ENCODE assay signal across 36 mouse cellular contexts in genomic region chr3:102724798-102725459, GRCm38 (mm10). TPM values are rescaled to one million over a fixed set of nuclear protein-coding genes. Genes with fewer than 3 reads are reported as not detected.
DNase-seq lines count a peak whose midpoint lies in the region; ATAC-seq and TF ChIP-seq lines count a peak whose summit lies in the region.
"Had no signal": no experiment of that assay in that cellular context is flagged by ENCODE, and none has a peak within 500 bp of the region (broad histone marks: within the 10 kb centered on the region; RNA-seq: fewer than 3 reads in every experiment).

No protein-coding gene starts in this region.

- peak; percentile 84 for TF ChIP-seq EP300 in CH12.LX (IDR thresholded peaks at IDR 0.05; ENCODE audit: low read length)

- no peaks in the 10 kb centered on the region for H3K4me1 ChIP-seq in midbrain, embryonic 11.5 days (ENCODE audit: control insufficient read depth, insufficient read depth, low read length)
- H3K4me1 ChIP-seq in midbrain, postnatal 0 days (ENCODE audit: insufficient read depth, low read length) = 0 out of 2 replicates have a peak, but pooled peaks cover 3% of the 10 kb centered on the region
- peaks cover 17 to 33% of the 10 kb centered on the region in 2 experiments for H3K4me1 ChIP-seq in CH12.LX (ENCODE audit: control insufficient read depth in 1 of 2, insufficient read depth in 2 of 2)
- H3K4me1 ChIP-seq: embryonic facial prominence, embryonic 15.5 days; forebrain, embryonic 12.5 days; liver, embryonic 15.5 days had no signal

- peak; percentile 62 for DNase-seq in midbrain, embryonic 11.5 days (ENCODE audit: low spot score, missing footprints)
- no peak for DNase-seq in midbrain, postnatal 0 days (ENCODE audit: low spot score)
- peak; percentile 57 for DNase-seq in CH12.LX (ENCODE audit: extremely low read depth)
- peak; percentile 15 for DNase-seq in naive thymus-derived CD4-positive, alpha-beta T cell, adult 2 months (ENCODE audit: low read depth)
- no peak for DNase-seq in adrenal gland, postnatal 36 days
- DNase-seq in natural killer cell, adult 2 months (ENCODE audit: low spot score in 2 of 2) = no peak
- DNase-seq: adrenal gland, adult 8-10 months; cerebellum, adult 11-12 months; cerebellum, postnatal 10 days; heart, postnatal 14 days; kidney, adult 2 months; kidney, postnatal 36 days; lung, embryonic 14.5 days; lung, postnatal 14 days; right cerebral cortex, adult 18-20 months had no signal

- no peak overlapping the region for H3K27ac ChIP-seq in midbrain, embryonic 11.5 days (ENCODE audit: low read depth, low read length)
- H3K27ac ChIP-seq in midbrain, postnatal 0 days (ENCODE audit: low read depth, low read length) = no peak overlapping the region
- H3K27ac ChIP-seq in CH12.LX (ENCODE audit: insufficient read depth, low read depth) = no peak overlapping the region
- H3K27ac ChIP-seq: embryonic facial prominence, embryonic 10.5 days; embryonic facial prominence, embryonic 15.5 days; forebrain, embryonic 12.5 days; hindbrain, embryonic 10.5 days; intestine, embryonic 15.5 days; left cerebral cortex, adult 2 months; limb, embryonic 12.5 days; liver, embryonic 15.5 days; midbrain, embryonic 12.5 days; neural tube, embryonic 12.5 days had no signal

- no peaks in the 10 kb centered on the region for H3K9me3 ChIP-seq in midbrain, embryonic 11.5 days (ENCODE audit: control insufficient read depth, low read length)
- no peaks in the 10 kb centered on the region for H3K9me3 ChIP-seq in midbrain, postnatal 0 days (ENCODE audit: low read length)
- no peaks in the 10 kb centered on the region for H3K9me3 ChIP-seq in CH12.LX (replicated peaks; ENCODE audit: low read length)
- H3K9me3 ChIP-seq: embryonic facial prominence, embryonic 10.5 days; embryonic facial prominence, embryonic 15.5 days; forebrain, embryonic 12.5 days; heart, embryonic 12.5 days; hindbrain, embryonic 10.5 days; hindbrain, embryonic 15.5 days; intestine, embryonic 15.5 days; limb, embryonic 12.5 days; liver, embryonic 15.5 days; midbrain, embryonic 12.5 days; neural tube, embryonic 12.5 days had no signal

- ATAC-seq in midbrain, embryonic 11.5 days (ENCODE audit: low FRiP score) = no peak
- ATAC-seq in midbrain, postnatal 0 days (ENCODE audit: low FRiP score) = no peak
- peak; percentile 53 for ATAC-seq in common myeloid progenitor, adult 5-6 weeks (replicated peaks; ENCODE audit: low read depth, poor library complexity, severe bottlenecking)
- ATAC-seq: intestine, embryonic 15.5 days had no signal

- TF ChIP-seq CTCF in midbrain, postnatal 0 days (IDR thresholded peaks at IDR 0.05) = no peak
- TF ChIP-seq CTCF in CH12.LX (conservative IDR thresholded peaks at IDR 0.05 in 1 of 2, IDR thresholded peaks at IDR 0.05 in 1 of 2; ENCODE audit: low read depth in 2 of 2, low read length in 2 of 2) = no peak

- no peak for TF ChIP-seq POLR2A in CH12.LX (IDR thresholded peaks at IDR 0.05; ENCODE audit: low read depth, low read length)

- H3K27me3 ChIP-seq in midbrain, embryonic 11.5 days (ENCODE audit: control insufficient read depth, insufficient read depth, low read length) = no peaks in the 10 kb centered on the region
- H3K27me3 ChIP-seq in midbrain, postnatal 0 days (ENCODE audit: insufficient read depth, low read length) = no peaks in the 10 kb centered on the region
- H3K27me3 ChIP-seq in CH12.LX (replicated peaks) = no peaks in the 10 kb centered on the region
- H3K27me3 ChIP-seq: embryonic facial prominence, embryonic 15.5 days; forebrain, embryonic 12.5 days; heart, embryonic 12.5 days; hindbrain, embryonic 15.5 days; intestine, embryonic 15.5 days; limb, embryonic 12.5 days; liver, embryonic 15.5 days; midbrain, embryonic 12.5 days; neural tube, embryonic 12.5 days had no signal

- no peak for TF ChIP-seq RAD21 in CH12.LX (IDR thresholded peaks at IDR 0.05; ENCODE audit: low read depth, low read length)

- in situ Hi-C loops in CH12.LX (cut with MboI; ENCODE audit: low pct_ligation_motif_present, low pct_unique_long_range_greater_than_20kb, low sequenced_read_pairs) = loop anchor here (25.0 kb wide), 1 partner anchor 437 kb away; the partner anchor contains the start of gene Bcas2

- dilution Hi-C loops in CH12.LX (cut with MboI; ENCODE audit: extremely low pct_ligation_motif_present, extremely low pct_unique_long_range_greater_than_20kb, low sequenced_read_pairs) = no loop called here

- H3K79me2 ChIP-seq in CH12.LX (replicated peaks; ENCODE audit: control insufficient read depth, extremely low read depth, insufficient read depth, poor library complexity, severe bottlenecking) = no peaks in the 10 kb centered on the region

- no peaks in the 10 kb centered on the region for H3K36me3 ChIP-seq in midbrain, embryonic 11.5 days (ENCODE audit: control insufficient read depth, insufficient read depth, low read length)
- no peaks in the 10 kb centered on the region for H3K36me3 ChIP-seq in midbrain, postnatal 0 days (ENCODE audit: insufficient read depth, low read length)
- no peaks in the 10 kb centered on the region for H3K36me3 ChIP-seq in CH12.LX (replicated peaks in 1 of 2; ENCODE audit: control insufficient read depth in 1 of 2, insufficient read depth in 1 of 2, low read length in 1 of 2)
- H3K36me3 ChIP-seq: embryonic facial prominence, embryonic 10.5 days; embryonic facial prominence, embryonic 15.5 days; forebrain, embryonic 12.5 days; heart, embryonic 12.5 days; hindbrain, embryonic 10.5 days; hindbrain, embryonic 15.5 days; intestine, embryonic 15.5 days; limb, embryonic 12.5 days; liver, embryonic 15.5 days; midbrain, embryonic 12.5 days; neural tube, embryonic 12.5 days had no signal

- H3K9ac ChIP-seq in midbrain, embryonic 11.5 days (ENCODE audit: low read length) = no peak overlapping the region
- H3K9ac ChIP-seq in midbrain, postnatal 0 days (replicated peaks; ENCODE audit: low read length, poor library complexity, severe bottlenecking) = no peak overlapping the region
- no peak overlapping the region for H3K9ac ChIP-seq in CH12.LX (ENCODE audit: insufficient read depth, low read depth)
- H3K9ac ChIP-seq: embryonic facial prominence, embryonic 15.5 days; forebrain, embryonic 12.5 days; forebrain, postnatal 0 days; heart, embryonic 12.5 days; hindbrain, embryonic 15.5 days; intestine, embryonic 15.5 days; limb, embryonic 12.5 days; lung, embryonic 14.5 days; midbrain, embryonic 12.5 days; neural tube, embryonic 12.5 days had no signal

- 77% methylated on average over 7 of the region's 7 CpGs for WGBS in midbrain, embryonic 11.5 days
- WGBS in midbrain, postnatal 0 days = 77% methylated on average over 7 of the region's 7 CpGs

- no peak overlapping the region for H3K4me2 ChIP-seq in midbrain, embryonic 11.5 days
- no peak overlapping the region for H3K4me2 ChIP-seq in midbrain, postnatal 0 days (ENCODE audit: low read depth, low read length, poor library complexity, severe bottlenecking)
- H3K4me2 ChIP-seq in CH12.LX (ENCODE audit: insufficient read depth, low read depth, poor library complexity, severe bottlenecking) = peak overlapping the region; percentile 99
- H3K4me2 ChIP-seq: embryonic facial prominence, embryonic 15.5 days; forebrain, embryonic 12.5 days; hindbrain, embryonic 15.5 days; limb, embryonic 12.5 days; midbrain, embryonic 12.5 days had no signal

- H3K4me3 ChIP-seq in midbrain, embryonic 11.5 days (ENCODE audit: low read depth, low read length) = no peak overlapping the region
- H3K4me3 ChIP-seq in midbrain, postnatal 0 days (ENCODE audit: low read depth, low read length) = no peak overlapping the region
- H3K4me3 ChIP-seq in CH12.LX (replicated peaks in 1 of 3; ENCODE audit: low read depth in 2 of 3, low read length in 2 of 3, poor library complexity in 1 of 3) = no peak overlapping the region
- H3K4me3 ChIP-seq: embryonic facial prominence, embryonic 10.5 days; embryonic facial prominence, embryonic 15.5 days; forebrain, embryonic 12.5 days; heart, embryonic 12.5 days; hindbrain, embryonic 10.5 days; hindbrain, embryonic 15.5 days; intestine, embryonic 15.5 days; left cerebral cortex, adult 2 months; limb, embryonic 12.5 days; midbrain, embryonic 12.5 days; neural tube, embryonic 12.5 days had no signal

TF ChIP-seq in CH12.LX, 34 proteins besides CTCF, POLR2A, EP300 and RAD21 (continues in another document):
- peak; percentile 27; the same call in 1 of the 2 replicates for TF ChIP-seq CHD2 (IDR thresholded peaks at IDR 0.05; ENCODE audit: low read length)
- TF ChIP-seq CHD1 (IDR thresholded peaks at IDR 0.05; ENCODE audit: low read depth, low read length) = no peak
- 0 out of 2 replicates have a peak, but pooled peaks have one; percentile 23 for TF ChIP-seq MAFK (IDR thresholded peaks at IDR 0.05; ENCODE audit: insufficient replicate concordance, low read length)
- TF ChIP-seq MEF2A (IDR thresholded peaks at IDR 0.05; ENCODE audit: borderline replicate concordance, low read depth, low read length) = peak; percentile 85; the same call in 1 of the 2 replicates
- TF ChIP-seq NELFE (IDR thresholded peaks at IDR 0.05; ENCODE audit: low read depth, low read length) = no peak
- no peak for TF ChIP-seq ZMIZ1 (IDR thresholded peaks at IDR 0.05; ENCODE audit: low read depth, low read length)
- peak; percentile 51 for TF ChIP-seq BHLHE40 (IDR thresholded peaks at IDR 0.05; ENCODE audit: low read depth, low read length)
- TF ChIP-seq ZKSCAN1 (IDR thresholded peaks at IDR 0.05; ENCODE audit: borderline replicate concordance, low read depth, low read length) = peak; percentile 24; the same call in 1 of the 2 replicates
- no peak for TF ChIP-seq E2F4 (IDR thresholded peaks at IDR 0.05; ENCODE audit: insufficient replicate concordance, low read depth, low read length)
- peak; percentile 70 for TF ChIP-seq SIN3A (IDR thresholded peaks at IDR 0.05; ENCODE audit: low read length)

RNA-seq across cellular contexts. Expression of gene Tspan2, which starts 9.4 kb away (rescaled TPM):
- 10.2 and 10.4 TPM in 2 replicates for polyA plus RNA-seq in midbrain, embryonic 11.5 days (2014; fragmentation: Nextera tagmentation; extraction: Ambion mirVana)
- 25.9 and 26.1 TPM in 2 replicates for total RNA-seq in midbrain, postnatal 0 days (2014; rRNA removed)
- polyA plus RNA-seq in midbrain, postnatal 0 days (2015; fragmentation: Nextera tagmentation; extraction: Ambion mirVana) = 13.4 and 15.5 TPM in 2 replicates
- total RNA-seq in CH12.LX (2012; rRNA removed) (1.4 and 1.5 TPM in 2 replicates), CH12.LX (2014; rRNA removed) (2.8 and 3.0 TPM in 2 replicates)
- 4.5 and 6.0 TPM in 2 replicates for polyA plus RNA-seq in CH12.LX (2012; ENCODE audit: insufficient read length, low read depth)
- 14.6 and 21.8 TPM in 2 replicates for total RNA-seq in common myeloid progenitor, adult 5-6 weeks (2017)
- 1 to 10 TPM; 5.6 to 6.1 TPM for total RNA-seq in adrenal gland, postnatal 36 days (2021)

RNA-seq across cellular contexts. Expression of gene Tshb, which starts 57.6 kb away (rescaled TPM):
- 0.03 and 0.20 TPM in 2 replicates for polyA plus RNA-seq in midbrain, embryonic 11.5 days (2014; fragmentation: Nextera tagmentation; extraction: Ambion mirVana)
- not detected in 2 replicates for total RNA-seq in midbrain, postnatal 0 days (2014; rRNA removed)
- 0.27 and 0.42 TPM in 2 replicates for polyA plus RNA-seq in midbrain, postnatal 0 days (2015; fragmentation: Nextera tagmentation; extraction: Ambion mirVana)
- total RNA-seq in CH12.LX (2012; rRNA removed) (not detected in 2 replicates), CH12.LX (2014; rRNA removed) (not detected in 2 replicates)
- polyA plus RNA-seq in CH12.LX (2012; ENCODE audit: insufficient read length, low read depth) = 0.19 TPM in 1 of 2 replicates, not detected in the other
- total RNA-seq in common myeloid progenitor, adult 5-6 weeks (2017) = not detected in 2 replicates
- not detected for total RNA-seq in adrenal gland, postnatal 36 days (2021)
- total RNA-seq: adrenal gland, adult 8-10 months; ES-E14; forebrain, postnatal 0 days; gastrocnemius, adult 8-10 months; heart, postnatal 14 days; layer of hippocampus, adult 2 months; layer of hippocampus, postnatal 14 days; left cerebral cortex, adult 2 months; left cerebral cortex, postnatal 25 days; liver, adult 2 months had no signal
- polyA plus RNA-seq: hindbrain, embryonic 10.5 days; kidney, adult 2 months; kidney, embryonic 16.5 days; liver, adult 2 months; liver, embryonic 15.5 days; midbrain, embryonic 12.5 days had no signal

Comparison
In these comparisons a context has a peak if more than half of its experiments do, and no peak if none do; other contexts are left out.
1. DNase-seq: peak in midbrain, embryonic 11.5 days (single experiment), CH12.LX (single experiment) and naive thymus-derived CD4-positive, alpha-beta T cell, adult 2 months (single experiment); none in midbrain, postnatal 0 days (single experiment), adrenal gland, postnatal 36 days (0 of 2) and natural killer cell, adult 2 months (0 of 2).